Mouse (Mus musculus) stomach, embryonic 16.5 days (tissue): ENCODE measurements around the gene Tes3-ps. TPM values are rescaled to one million over a fixed set of nuclear protein-coding genes. Genes with fewer than 3 reads are reported as not detected.

Experiments
- ATAC-seq: fragments of 200-750 bp; cut with Nextera tagmentation; 2 replicates; pipeline ENCODE4 v1.8.0; 2017; ENCODE audit warnings: moderate number of reproducible peaks, moderate TSS enrichment; ENCODE audit not compliant: insufficient read depth, low FRiP score
- H3K27ac ChIP-seq: fragments of 300-500 bp; sonication (generic); 2 replicates; pipeline ENCODE4 v1.5.1; 2014; ENCODE audit warnings: low read length
- H3K27me3 ChIP-seq: fragments of 300-500 bp; sonication (generic); 2 replicates; pipeline ENCODE4 v1.6.1; 2014; ENCODE audit warnings: low read length, control low read depth, mixed read lengths; ENCODE audit not compliant: control insufficient read depth, insufficient read depth
- H3K36me3 ChIP-seq: fragments of 300-500 bp; sonication (generic); 2 replicates; pipeline ENCODE4 v1.6.1; 2014; ENCODE audit warnings: low read length; ENCODE audit not compliant: control insufficient read depth, insufficient read depth
- H3K4me1 ChIP-seq: fragments of 300-500 bp; sonication (generic); 2 replicates; pipeline ENCODE4 v1.6.1; 2014; ENCODE audit warnings: low read length, control low read depth, mixed read lengths; ENCODE audit not compliant: control insufficient read depth, insufficient read depth
- H3K4me2 ChIP-seq: fragments of 300-500 bp; sonication (generic); 2 replicates; pipeline ENCODE4 v1.6.1; 2014; ENCODE audit warnings: low read depth, low read length, mixed read lengths
- H3K4me3 ChIP-seq: fragments of 300-500 bp; sonication (generic); replicated peaks from 2 replicates; pipeline ENCODE4 v1.5.1; 2014; ENCODE audit warnings: mild to moderate bottlenecking, low read length
- H3K9ac ChIP-seq: fragments of 300-500 bp; sonication (generic); 2 replicates; pipeline ENCODE4 v1.6.1; 2014; ENCODE audit warnings: low read length
- H3K9me3 ChIP-seq: fragments of 300-500 bp; sonication (generic); replicated peaks from 2 replicates; pipeline ENCODE4 v1.6.1; 2016; ENCODE audit warnings: low read length, control low read depth; ENCODE audit not compliant: control insufficient read depth
- WGBS: fragments of 180-500 bp; shearing (Covaris S2); extraction: QIAGEN DNeasy Blood & Tissue Kit; methylation state at CpG from one replicate; pipeline ENCODE4 v1.1.7; 2014; 5-methylcytosine and 5-hydroxymethylcytosine counted together
- polyA plus RNA-seq: library from polyadenylated mRNA; unstranded; fragments of >200 nt; fragmentation: Nextera tagmentation; extraction: Ambion mirVana; gene quantifications from 2 replicates; pipeline ENCODE4 v1.2.1, GENCODE M21; 2015

Tes3-ps gene
- polyA plus RNA-seq, 1 experiment from 2014 or later: 0.74 TPM

DNA sequence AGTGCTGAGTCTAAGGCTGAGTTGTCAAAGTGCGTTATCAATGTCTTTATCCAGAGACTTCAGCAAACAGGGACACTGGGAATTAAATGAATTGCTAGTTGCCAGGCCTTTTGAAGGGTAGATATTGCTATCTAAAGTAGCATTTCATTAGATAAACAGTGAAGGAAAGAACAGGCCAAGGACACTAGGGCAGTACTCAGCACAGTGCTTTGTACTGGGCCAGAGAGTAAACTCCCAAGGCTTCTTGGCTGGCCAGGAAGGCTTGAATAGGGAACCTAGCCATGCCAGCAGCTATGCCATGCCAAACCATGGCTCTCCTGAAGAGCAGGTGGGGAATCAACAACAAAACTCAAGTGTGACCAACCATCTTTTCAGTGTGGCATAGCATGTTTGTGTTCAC is 43.8 kb downstream of the Tes3-ps start:
- no peak overlapping the region for H3K27ac ChIP-seq
- H3K36me3 ChIP-seq: no peaks in the 10 kb centered on the region
- no peak overlapping the region for H3K4me2 ChIP-seq
- WGBS: 90% methylated on average over 1 of the region's 1 CpGs
- no peak for ATAC-seq
- no peaks in the 10 kb centered on the region for H3K4me1 ChIP-seq
- H3K9ac ChIP-seq: no peak overlapping the region
- H3K27me3 ChIP-seq: no peaks in the 10 kb centered on the region
- H3K4me3 ChIP-seq: no peak overlapping the region
- H3K9me3 ChIP-seq: no peaks in the 10 kb centered on the region

DNA sequence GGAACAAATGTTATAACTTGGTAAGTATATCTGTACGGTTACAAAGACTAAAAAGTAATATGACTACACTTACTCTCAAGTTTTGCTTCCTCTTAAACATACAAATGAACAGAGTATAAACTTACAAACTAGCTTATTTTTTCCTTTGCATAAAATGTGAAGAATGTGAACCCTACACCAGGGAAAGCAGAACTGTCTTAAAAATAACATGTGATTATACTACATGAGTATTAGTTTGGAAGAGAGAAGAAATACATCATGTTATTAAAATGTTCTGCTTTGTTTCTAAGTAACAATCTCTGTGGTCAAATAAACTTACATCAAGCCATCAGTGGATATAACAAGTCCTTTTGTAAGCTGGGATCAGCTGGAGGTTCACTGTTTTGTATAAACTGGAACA is 45.6 kb downstream of the Tes3-ps start:
- Histone ChIP-seq H3K36me3 (no peaks in the 10 kb centered on the region), H3K4me1 (peaks cover 2% of the 10 kb centered on the region; the same call in 1 of the 2 replicates), H3K9me3 (no peaks in the 10 kb centered on the region), H3K27ac (peak overlapping the region; percentile 57), H3K4me3 (no peak overlapping the region), H3K4me2 (no peak overlapping the region), H3K27me3 (no peaks in the 10 kb centered on the region), H3K9ac (no peak overlapping the region)
- ATAC-seq: no peak
- 59% methylated on average over 1 of the region's 1 CpGs for WGBS

DNA sequence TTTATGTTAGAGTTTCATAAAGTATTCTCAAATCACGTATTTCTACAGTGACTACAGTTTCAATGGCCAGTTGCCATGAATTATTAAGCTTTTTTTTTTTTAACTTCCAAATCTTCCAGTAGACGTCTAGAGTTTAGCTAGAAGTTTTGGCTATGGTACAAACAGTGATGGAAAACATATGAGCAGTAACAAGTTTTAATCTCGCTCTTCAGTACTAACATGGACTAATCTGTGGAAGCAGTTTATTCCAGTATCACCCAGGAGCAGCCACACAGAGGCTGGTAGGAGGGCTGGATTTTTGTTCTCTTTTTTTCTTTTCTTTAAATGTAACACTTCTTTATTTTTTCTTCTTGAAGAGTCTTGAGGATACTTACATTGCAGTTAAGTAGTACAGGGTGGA is 51.2 kb downstream of the Tes3-ps start, which contains the start of gene Aspn:
Gene Aspn, plus strand, starts transcription at position 165 of the 400 bp plus-strand sequence.
- H3K4me1 ChIP-seq: peaks cover 5% of the 10 kb centered on the region; the same call in 1 of the 2 replicates
- H3K4me2 ChIP-seq: peak within 1 kb of the TSS; percentile 35; the same call in 1 of the 2 replicates
- 37% methylated on average over 3 of the region's 3 CpGs for WGBS
- no peaks in the 10 kb centered on the region for H3K27me3 ChIP-seq
- H3K9ac ChIP-seq: no peak within 1 kb of the TSS
- peak within 1 kb of the TSS; percentile 72 for H3K27ac ChIP-seq
- H3K9me3 ChIP-seq: no peaks in the 10 kb centered on the region
- no peaks in the 10 kb centered on the region for H3K36me3 ChIP-seq
- peak within 1 kb of the TSS; percentile 25 for H3K4me3 ChIP-seq
- ATAC-seq: peak; percentile 76; the same call in 1 of the 2 replicates

DNA sequence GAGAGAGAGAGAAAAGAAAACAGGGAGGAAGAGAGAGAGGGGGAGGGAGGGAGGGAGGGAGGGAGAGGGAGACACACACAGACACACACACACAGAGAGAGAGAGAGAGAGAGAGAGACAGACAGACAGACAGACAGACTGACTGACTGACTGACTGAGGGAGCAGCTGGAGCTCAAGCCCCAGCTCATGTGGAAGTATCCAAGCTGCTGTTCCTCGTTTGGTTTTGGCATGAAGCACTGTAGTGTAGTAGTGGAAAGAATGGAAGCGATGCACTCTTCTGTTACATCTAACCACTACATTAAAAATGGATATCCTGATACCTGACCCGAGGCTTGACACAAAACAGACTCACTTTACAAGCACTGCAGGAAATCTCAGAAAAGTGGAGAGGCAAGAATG is 52.5 kb downstream of the Tes3-ps start:
- ATAC-seq: peak; percentile 88
- Histone ChIP-seq H3K27me3 (no peaks in the 10 kb centered on the region), H3K9ac (no peak overlapping the region), H3K9me3 (no peaks in the 10 kb centered on the region), H3K27ac (peak overlapping the region; percentile 72), H3K4me3 (peak overlapping the region; percentile 25), H3K4me2 (peak overlapping the region; percentile 35), H3K36me3 (no peaks in the 10 kb centered on the region), H3K4me1 (peaks cover 5% of the 10 kb centered on the region; the same call in 1 of the 2 replicates)
- WGBS: 25% methylated on average over 3 of the region's 3 CpGs

Other genes starting within 250 kb of the Tes3-ps start
- gene Susd3, start 244.6 kb upstream of the Tes3-ps start, polyA plus RNA-seq: 0.95 and 1.2 TPM in 2 replicates
- gene Fgd3, start 173.0 kb upstream of the Tes3-ps start, polyA plus RNA-seq: 0.40 and 0.51 TPM in 2 replicates
- 26.5 and 26.7 TPM in 2 replicates for gene Bicd2, start 151.7 kb upstream of the Tes3-ps start, polyA plus RNA-seq
- 20.0 and 20.8 TPM in 2 replicates for gene Ippk, start 72.1 kb upstream of the Tes3-ps start, polyA plus RNA-seq
- 1.4 and 1.5 TPM in 2 replicates for gene Ecm2, start 11.5 kb downstream of the Tes3-ps start, polyA plus RNA-seq
- gene Aspn, start 51.1 kb downstream of the Tes3-ps start, polyA plus RNA-seq: 119 and 131 TPM in 2 replicates
- gene Omd, start 89.1 kb downstream of the Tes3-ps start, polyA plus RNA-seq: 0.85 and 1.1 TPM in 2 replicates
- gene Ogn, start 114.7 kb downstream of the Tes3-ps start, polyA plus RNA-seq: 148 and 154 TPM in 2 replicates
- 22.7 and 23.4 TPM in 2 replicates for gene Cenpp, start 159.5 kb downstream of the Tes3-ps start, polyA plus RNA-seq
- 10.1 and 13.2 TPM in 2 replicates for gene Nol8, start 159.8 kb downstream of the Tes3-ps start, polyA plus RNA-seq
- gene Iars, start 188.8 kb downstream of the Tes3-ps start, polyA plus RNA-seq: 75.8 and 78.1 TPM in 2 replicates